Mouse (Mus musculus) kidney, adult 2 months (tissue): ENCODE measurements at regions not wholly inside any gene's neighbourhood (a gene's known extent, or its start where the extent isn't known, plus 50 kb on each side); places are given as distances from the start of the nearest gene placed in this dataset.

ENCODE experiments used
- DNase-seq: peaks from one replicate; pipeline ENCODE4 v3.0.0; 2021
- H3K27ac ChIP-seq: fragments of 200-500 bp; 2 replicates; pipeline ENCODE4 v1.5.1; 2012; ENCODE audit warnings: low read depth, low read length, control low read depth, inconsistent platforms; ENCODE audit not compliant: insufficient read depth
- H3K27me3 ChIP-seq: fragments of 200-500 bp; replicated peaks from 2 replicates; pipeline ENCODE4 v1.6.1; 2012; ENCODE audit warnings: mild to moderate bottlenecking, moderate library complexity, low read length, inconsistent platforms; ENCODE audit not compliant: control insufficient read depth, insufficient read depth
- H3K36me3 ChIP-seq: fragments of 200-500 bp; 2 replicates; pipeline ENCODE4 v1.6.1; 2012; ENCODE audit warnings: mild to moderate bottlenecking, moderate library complexity, low read length, inconsistent platforms; ENCODE audit not compliant: control insufficient read depth, insufficient read depth
- H3K4me1 ChIP-seq: fragments of 200-500 bp; 2 replicates; pipeline ENCODE4 v1.6.1; 2011; ENCODE audit warnings: low read length; ENCODE audit not compliant: control insufficient read depth, insufficient read depth
- H3K4me3 ChIP-seq: fragments of 200-500 bp; 2 replicates; pipeline ENCODE4 v1.5.1; 2011; ENCODE audit warnings: mild to moderate bottlenecking, low read depth, low read length, control low read depth; ENCODE audit not compliant: insufficient read depth
- CTCF ChIP-seq: fragments of 200-500 bp; conservative IDR thresholded peaks from 2 replicates; pipeline ENCODE4 v1.5.1; 2011; ENCODE audit warnings: low read depth, mild to moderate bottlenecking, control low read depth, low read length, moderate library complexity, mixed read lengths; ENCODE audit not compliant: insufficient read depth, insufficient read length
- POLR2A ChIP-seq: fragments of 200-500 bp; IDR thresholded peaks from one replicate; pipeline ENCODE4 v1.6.1; 2011; ENCODE audit warnings: low read depth, low read length, control low read depth
- WGBS: fragments of 180-500 bp; shearing (Covaris S2); methylation state at CpG from one replicate; pipeline ENCODE4 v1.1.7; 2018; 5-methylcytosine and 5-hydroxymethylcytosine counted together

DNA sequence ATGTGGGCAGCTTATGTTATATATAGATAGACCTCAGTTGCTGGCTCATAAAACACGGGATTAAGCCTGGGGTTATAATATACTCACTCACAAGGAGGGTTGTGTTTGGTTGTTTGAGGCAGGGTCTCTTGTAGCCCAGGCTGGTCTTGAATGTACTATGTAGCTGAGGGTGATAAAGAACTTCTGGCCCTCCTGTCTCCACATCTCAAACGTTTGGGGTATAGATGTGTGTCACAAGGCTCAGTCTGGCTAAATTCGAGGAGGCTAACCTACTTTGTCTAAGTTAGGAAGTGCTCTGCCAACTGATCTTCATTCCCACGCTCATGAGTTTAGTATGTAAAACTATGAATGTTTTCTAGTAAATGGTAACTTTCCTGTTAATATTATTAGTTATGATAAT is 136.7 kb upstream of the Wdfy3 start:
- TF ChIP-seq CTCF = no peak
- no peak for TF ChIP-seq POLR2A
- no peaks in the 10 kb centered on the region for H3K27me3 ChIP-seq
- H3K27ac ChIP-seq = no peak overlapping the region
- no peaks in the 10 kb centered on the region for H3K4me1 ChIP-seq
- no peak overlapping the region for H3K4me3 ChIP-seq
- 42% methylated on average over 4 of the region's 4 CpGs for WGBS
- no peaks in the 10 kb centered on the region for H3K36me3 ChIP-seq
- DNase-seq = no peak

DNA sequence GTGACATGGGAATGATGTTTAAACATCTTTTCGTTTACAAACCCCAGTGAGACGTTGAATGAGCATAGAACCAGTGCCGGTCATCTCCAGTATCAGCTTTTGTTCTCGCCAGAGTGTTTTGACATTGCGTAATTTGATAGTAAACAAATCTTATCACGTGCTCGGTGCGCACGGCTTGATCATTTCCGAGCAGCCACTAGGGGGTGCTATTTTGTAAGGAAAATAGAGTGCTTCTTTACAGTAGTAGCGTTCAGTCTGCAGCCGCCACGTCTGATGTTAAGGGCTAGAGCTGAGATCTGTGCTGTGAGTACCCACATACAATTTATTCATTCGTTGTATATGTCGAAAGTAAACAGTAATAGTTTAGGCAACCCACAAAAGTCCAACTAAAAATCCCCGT is 137.2 kb upstream of the Wdfy3 start:
- no peak overlapping the region for H3K27ac ChIP-seq
- DNase-seq = peak; percentile 83
- no peaks in the 10 kb centered on the region for H3K4me1 ChIP-seq
- TF ChIP-seq POLR2A (no peak), CTCF (peak; percentile 74)
- H3K36me3 ChIP-seq = no peaks in the 10 kb centered on the region
- 2% methylated on average over 16 of the region's 16 CpGs for WGBS
- no peaks in the 10 kb centered on the region for H3K27me3 ChIP-seq
- no peak overlapping the region for H3K4me3 ChIP-seq

DNA sequence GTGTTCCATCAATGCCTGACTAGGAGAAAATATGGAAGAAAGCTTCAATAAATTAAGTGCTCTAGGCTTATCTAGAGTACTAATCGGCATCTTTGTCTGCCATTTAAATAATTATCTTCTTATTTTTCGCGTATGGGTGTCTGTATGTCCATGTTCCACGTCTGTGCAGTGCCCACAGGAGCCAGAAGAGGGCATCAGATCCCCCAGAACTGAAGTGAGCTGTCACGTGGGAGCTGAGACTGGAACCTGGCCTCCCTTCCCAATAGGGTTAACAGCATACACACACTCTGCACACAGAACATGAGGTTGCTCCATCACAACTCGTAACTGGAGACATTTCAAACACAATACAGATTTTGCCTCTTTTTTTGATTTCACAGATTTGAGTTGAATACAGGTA is 143.4 kb upstream of the Wdfy3 start:
- H3K4me1 ChIP-seq = no peaks in the 10 kb centered on the region
- 73% methylated on average over 6 of the region's 6 CpGs for WGBS
- H3K27ac ChIP-seq = no peak overlapping the region
- no peak for TF ChIP-seq POLR2A
- TF ChIP-seq CTCF = peak; percentile 54
- no peak overlapping the region for H3K4me3 ChIP-seq
- 0 out of 2 replicates have a peak, but pooled peaks cover 1% of the 10 kb centered on the region for H3K27me3 ChIP-seq
- H3K36me3 ChIP-seq = no peaks in the 10 kb centered on the region
- DNase-seq = peak; percentile 33

DNA sequence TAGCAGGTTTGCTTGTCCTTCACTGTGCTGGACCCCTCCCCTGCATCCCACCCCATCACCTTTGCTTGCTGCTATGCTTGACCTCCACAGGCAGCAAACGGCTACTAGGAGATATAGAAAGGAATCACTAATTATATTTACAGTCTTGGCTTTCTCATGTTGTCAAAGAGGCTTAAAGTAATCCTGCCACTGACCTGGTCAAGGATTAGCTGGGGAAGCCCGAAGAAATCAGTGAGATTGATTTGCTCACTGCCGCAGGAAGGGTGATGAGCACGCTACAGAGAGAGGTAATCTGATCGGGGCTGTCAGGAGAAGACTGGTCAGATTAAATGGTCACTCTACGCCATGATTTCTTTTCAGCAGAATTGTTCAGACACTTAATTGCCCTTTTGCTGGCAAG is 157.4 kb upstream of the Wdfy3 start:
- DNase-seq = no peak
- Histone ChIP-seq H3K36me3 (no peaks in the 10 kb centered on the region), H3K4me1 (no peaks in the 10 kb centered on the region), H3K27ac (no peak overlapping the region), H3K4me3 (no peak overlapping the region), H3K27me3 (no peaks in the 10 kb centered on the region)
- WGBS = 22% methylated on average over 6 of the region's 6 CpGs
- TF ChIP-seq CTCF = no peak
- TF ChIP-seq POLR2A = no peak

DNA sequence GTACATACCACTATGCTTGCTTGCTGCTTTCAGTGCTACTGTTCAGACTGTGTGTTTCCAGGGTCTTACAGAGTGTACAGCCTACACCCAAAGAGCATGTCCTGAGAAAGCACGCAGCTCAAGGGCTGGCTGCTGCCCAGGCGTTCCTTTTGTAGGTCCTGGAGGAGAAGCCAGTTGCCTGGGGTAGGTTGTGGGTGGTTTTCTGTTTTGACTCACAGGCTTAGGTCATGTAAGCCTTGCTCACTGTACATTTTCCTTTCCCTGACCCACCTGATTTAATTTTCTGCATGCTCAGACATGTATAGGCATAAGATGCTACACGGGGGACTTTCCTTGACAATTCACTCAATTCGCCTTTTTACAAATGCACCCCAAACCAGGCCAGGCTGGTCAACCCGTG is 172.9 kb upstream of the Wdfy3 start:
- no peaks in the 10 kb centered on the region for H3K4me1 ChIP-seq
- DNase-seq = no peak
- H3K4me3 ChIP-seq = no peak overlapping the region
- no peaks in the 10 kb centered on the region for H3K27me3 ChIP-seq
- no peaks in the 10 kb centered on the region for H3K36me3 ChIP-seq
- TF ChIP-seq POLR2A (no peak), CTCF (no peak)
- WGBS = 85% methylated on average over 5 of the region's 5 CpGs
- no peak overlapping the region for H3K27ac ChIP-seq

DNA sequence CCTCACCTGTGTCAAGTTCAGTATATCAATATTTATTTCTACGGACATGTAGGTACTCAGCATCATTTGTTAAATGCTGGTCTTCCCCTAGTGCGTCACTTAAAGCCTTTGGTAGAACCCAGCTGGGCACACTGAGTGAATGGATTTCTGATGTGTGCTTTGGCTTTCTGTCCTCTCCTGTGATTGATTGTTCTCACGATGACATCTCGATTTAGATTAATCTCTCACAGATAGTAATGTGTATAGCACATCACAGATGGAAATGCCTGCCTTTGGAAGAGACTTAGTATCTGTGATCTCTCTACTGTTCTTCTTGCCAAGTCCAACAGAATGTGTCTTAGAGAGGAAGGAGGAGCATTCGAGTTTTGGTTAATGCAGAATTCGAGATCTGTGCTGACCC is 175.0 kb upstream of the Wdfy3 start:
- no peaks in the 10 kb centered on the region for H3K4me1 ChIP-seq
- H3K36me3 ChIP-seq = no peaks in the 10 kb centered on the region
- no peak for DNase-seq
- no peak overlapping the region for H3K27ac ChIP-seq
- no peak for TF ChIP-seq CTCF
- TF ChIP-seq POLR2A = no peak
- no peaks in the 10 kb centered on the region for H3K27me3 ChIP-seq
- no peak overlapping the region for H3K4me3 ChIP-seq
- 81% methylated on average over 6 of the region's 6 CpGs for WGBS

GRCm38 (mm10) chr5:102248747-102249146 is 179.0 kb upstream of the Wdfy3 start:
- 79% methylated on average over 5 of the region's 5 CpGs for WGBS
- H3K36me3 ChIP-seq = no peaks in the 10 kb centered on the region
- no peaks in the 10 kb centered on the region for H3K4me1 ChIP-seq
- DNase-seq = no peak
- TF ChIP-seq POLR2A (no peak), CTCF (no peak)
- no peak overlapping the region for H3K27ac ChIP-seq
- H3K27me3 ChIP-seq = no peaks in the 10 kb centered on the region
- no peak overlapping the region for H3K4me3 ChIP-seq

DNA sequence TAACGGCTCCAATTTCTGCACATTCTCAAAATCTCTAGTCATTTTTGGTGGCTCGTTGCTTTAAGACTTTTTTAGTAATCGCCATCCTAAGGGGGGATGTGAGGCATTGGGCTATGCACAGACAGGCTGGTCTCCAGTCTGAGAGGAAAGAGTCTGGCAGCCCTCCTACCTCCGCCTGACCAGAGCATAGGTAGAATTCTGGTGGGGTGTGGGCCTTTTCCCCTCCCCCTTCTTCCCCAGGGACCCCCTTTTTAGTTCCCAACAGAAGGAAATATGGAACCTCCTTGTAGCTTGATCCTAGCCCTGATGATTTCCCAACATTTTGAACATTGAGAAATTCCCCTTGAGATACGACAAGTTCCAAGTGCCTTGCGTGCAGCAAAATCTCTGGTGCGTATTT is 181.4 kb upstream of the Wdfy3 start:
- no peaks in the 10 kb centered on the region for H3K36me3 ChIP-seq
- no peak overlapping the region for H3K4me3 ChIP-seq
- H3K27ac ChIP-seq = no peak overlapping the region
- DNase-seq = no peak
- TF ChIP-seq CTCF (no peak), POLR2A (no peak)
- H3K4me1 ChIP-seq = no peaks in the 10 kb centered on the region
- WGBS = 88% methylated on average over 7 of the region's 7 CpGs
- no peaks in the 10 kb centered on the region for H3K27me3 ChIP-seq
